Mouse (Mus musculus): Measurements from ENCODE around the gene Cwc25.

- TF ChIP-seq GATA1 (IDR thresholded peaks at IDR 0.05; ENCODE audit: borderline replicate concordance, low read length) (no peak), FLI1 (IDR thresholded peaks at IDR 0.05; ENCODE audit: low read length) (no peak)
Measured at GRCm38 (mm10) chr11:97798083-97798435, 31.7 kb upstream of the Cwc25 start.

Data from megakaryocyte, embryonic 14.5 days (primary cell).